Mouse (Mus musculus) right cerebral cortex, adult 18-20 months (tissue): ENCODE measurements at regions not wholly inside any gene's neighbourhood (a gene's known extent, or its start where the extent isn't known, plus 50 kb on each side); places are given as distances from the start of the nearest gene placed in this dataset.

Experiments
- DNase-seq: peaks from one replicate; pipeline ENCODE4 v3.0.0; 2022; ENCODE audit warnings: mixed read lengths

- no peak for DNase-seq
Measured at GRCm38 (mm10) chr1:52397460-52397859, 103.0 kb downstream of the Nab1 start.

- DNase-seq = no peak
Measured at GRCm38 (mm10) chr1:52392933-52393332, 107.5 kb downstream of the Nab1 start.

GRCm38 (mm10) chr1:52388836-52389235, 111.6 kb downstream of the Nab1 start:
- no peak for DNase-seq

DNA sequence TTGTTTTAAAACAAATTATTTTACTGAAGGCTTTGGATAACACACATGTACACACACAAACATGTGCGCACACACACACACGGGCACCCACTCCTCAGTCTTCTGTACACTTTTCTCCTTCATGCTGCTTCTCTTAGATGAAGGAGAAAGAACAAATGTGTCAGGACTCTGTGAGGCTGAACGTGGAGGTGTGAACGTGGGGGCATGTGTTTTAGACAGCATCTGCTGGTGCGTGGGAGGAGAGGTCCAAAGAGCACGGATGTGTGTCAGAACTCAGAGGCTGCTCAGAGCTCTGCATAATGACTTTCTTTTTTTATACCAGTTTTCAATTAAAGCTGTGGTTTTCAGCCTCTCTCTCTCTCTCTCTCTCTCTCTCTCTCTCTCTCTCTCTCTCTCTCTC, 112.4 kb downstream of the Nab1 start:
- DNase-seq = peak; percentile 71

- no peak for DNase-seq
Measured at GRCm38 (mm10) chr1:52387062-52387461, 113.4 kb downstream of the Nab1 start.

GRCm38 (mm10) chr1:52375320-52375719, 125.2 kb downstream of the Nab1 start:
- no peak for DNase-seq

GRCm38 (mm10) chr1:52374666-52375065, 125.8 kb downstream of the Nab1 start:
- no peak for DNase-seq

DNA sequence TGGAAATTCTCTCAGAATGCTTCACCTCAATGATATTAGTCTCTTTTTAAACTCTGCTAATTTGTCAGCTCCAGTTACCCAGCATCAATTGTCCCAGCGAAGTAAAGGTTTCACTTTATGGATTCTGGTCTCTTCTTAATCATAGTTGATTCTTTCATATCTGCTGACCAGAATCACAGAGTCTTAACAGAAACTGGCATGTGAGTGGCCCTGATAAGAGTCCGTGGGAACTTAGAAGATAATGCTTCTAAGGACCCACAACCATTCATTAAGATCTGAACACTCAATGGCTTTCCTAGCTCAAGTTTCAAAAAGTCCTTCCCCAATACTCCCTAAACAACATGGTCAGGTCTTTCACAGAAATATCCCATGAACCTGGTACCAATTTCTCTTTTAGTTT, 126.7 kb downstream of the Nab1 start:
- DNase-seq = no peak

GRCm38 (mm10) chr1:52366386-52366785, 133.4 kb upstream of the Gls start:
- DNase-seq = no peak

DNA sequence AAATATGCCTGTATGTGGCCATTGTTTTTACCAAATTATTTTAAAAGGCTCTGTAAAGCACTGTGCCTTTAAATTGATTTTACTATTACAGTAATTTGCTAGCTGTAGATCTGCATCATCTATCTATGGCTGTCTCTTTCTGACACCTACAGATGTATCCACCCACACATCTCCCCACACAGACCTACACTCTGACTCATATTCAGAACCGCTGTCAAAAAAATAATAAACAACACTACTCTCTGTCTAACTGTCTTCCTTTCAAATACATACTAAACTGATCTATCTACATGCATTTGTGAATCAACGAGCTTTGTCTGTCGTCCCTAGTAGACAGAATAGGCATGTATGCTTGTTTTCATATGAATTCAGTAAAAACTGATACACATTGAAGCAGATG, 130.6 kb upstream of the Gls start:
- DNase-seq = no peak

- DNase-seq = no peak
Measured at GRCm38 (mm10) chr1:52362976-52363375, 129.9 kb upstream of the Gls start.

DNA sequence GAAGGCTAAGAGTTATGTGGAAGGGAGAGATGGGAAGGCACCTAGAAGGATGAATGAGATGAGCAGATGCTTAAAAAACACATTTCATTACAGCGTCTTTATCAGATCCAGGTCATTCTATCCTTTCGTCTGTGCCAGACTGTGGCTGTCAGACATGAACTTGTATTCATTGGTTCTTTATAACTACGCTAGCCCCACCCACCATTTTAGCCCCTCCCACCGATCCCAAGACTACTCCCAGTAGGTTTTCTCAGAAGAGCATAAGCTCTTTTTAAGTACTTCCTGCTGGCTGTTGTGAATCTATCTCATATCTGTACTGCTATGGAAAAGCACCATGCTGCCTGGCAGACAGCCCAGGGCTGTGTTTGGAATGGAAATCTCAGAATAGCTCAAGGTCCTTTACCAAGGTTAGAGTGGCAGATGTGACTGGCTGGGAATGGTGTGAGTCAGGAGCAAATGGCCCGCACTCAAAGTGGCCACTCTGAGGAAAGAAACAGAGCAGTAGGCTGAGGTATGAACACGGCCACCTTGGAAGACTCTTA, 121.1 kb upstream of the Gls start:
- DNase-seq = peak; percentile 59

DNA sequence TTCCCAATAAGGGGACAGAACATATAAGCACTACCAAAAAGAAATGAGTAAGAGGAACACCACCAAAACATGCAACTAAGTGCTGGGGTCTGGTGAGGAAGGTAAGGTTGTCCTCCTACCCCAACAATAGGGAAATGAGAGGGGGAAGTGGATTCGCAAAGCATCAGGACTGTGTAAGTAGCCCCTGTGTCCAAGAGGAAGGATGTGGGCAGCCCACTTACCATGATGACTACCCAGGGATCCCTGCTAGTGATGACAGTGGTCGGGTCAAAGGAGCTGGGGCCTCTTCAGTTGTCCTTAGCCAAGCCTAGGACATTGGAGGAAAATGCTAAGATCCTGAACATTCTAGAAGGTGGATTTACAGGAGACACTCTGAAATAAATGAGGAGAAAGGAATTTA, 109.1 kb upstream of the Gls start:
- DNase-seq = no peak

- DNase-seq = no peak
Measured at GRCm38 (mm10) chr1:52338704-52339103, 105.7 kb upstream of the Gls start.

DNA sequence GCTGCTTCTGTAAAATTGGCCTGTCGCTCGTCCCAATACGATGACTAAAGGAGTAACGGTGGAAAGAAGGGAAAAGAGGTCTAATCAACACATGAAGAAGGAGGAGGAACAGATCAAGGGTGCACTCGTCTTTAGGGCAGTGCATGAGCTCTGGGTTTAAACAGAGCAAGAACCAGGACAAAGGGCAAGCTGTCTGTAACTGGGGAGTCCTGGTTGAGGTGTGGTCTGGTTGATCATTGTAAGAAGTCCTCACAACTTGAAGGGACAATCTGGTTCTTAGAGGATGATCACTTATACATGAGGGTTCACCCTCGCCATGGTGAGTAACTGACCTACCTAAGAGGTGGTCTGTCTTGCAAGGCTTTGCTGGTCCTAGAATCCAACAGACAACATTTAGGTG, 105.2 kb upstream of the Gls start:
- no peak for DNase-seq

- no peak for DNase-seq
Measured at GRCm38 (mm10) chr1:52336696-52337095, 103.7 kb upstream of the Gls start.

GRCm38 (mm10) chr1:52332013-52332412, 99.0 kb upstream of the Gls start:
- DNase-seq = peak; percentile 3

- DNase-seq = peak; percentile 87
Measured at GRCm38 (mm10) chr1:52331442-52331841, 98.4 kb upstream of the Gls start.

GRCm38 (mm10) chr1:52330496-52330895, 97.5 kb upstream of the Gls start:
- no peak for DNase-seq

DNA sequence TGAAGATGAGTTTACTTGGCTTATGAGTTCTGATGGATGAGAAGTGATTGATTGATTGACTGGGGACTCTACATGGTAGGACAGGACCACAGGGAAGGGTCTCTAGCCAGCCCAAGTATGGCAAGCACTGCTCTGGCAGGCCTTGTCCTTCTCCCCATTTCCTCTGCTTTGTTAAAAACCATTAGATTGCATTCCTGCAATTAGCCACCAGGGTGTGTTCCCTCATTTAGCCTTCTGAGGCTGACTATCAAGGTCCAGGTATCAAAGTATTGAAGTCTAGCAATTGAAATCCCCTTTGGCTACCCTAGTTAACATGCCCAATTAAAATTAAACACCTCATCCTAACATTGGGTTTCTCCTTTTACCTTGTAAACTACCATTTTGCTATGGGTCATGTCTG, 95.5 kb upstream of the Gls start:
- DNase-seq = no peak

GRCm38 (mm10) chr1:52324356-52324755, 91.3 kb upstream of the Gls start:
- no peak for DNase-seq

GRCm38 (mm10) chr1:52312076-52312633, 79.1 kb upstream of the Gls start:
- no peak for DNase-seq

DNA sequence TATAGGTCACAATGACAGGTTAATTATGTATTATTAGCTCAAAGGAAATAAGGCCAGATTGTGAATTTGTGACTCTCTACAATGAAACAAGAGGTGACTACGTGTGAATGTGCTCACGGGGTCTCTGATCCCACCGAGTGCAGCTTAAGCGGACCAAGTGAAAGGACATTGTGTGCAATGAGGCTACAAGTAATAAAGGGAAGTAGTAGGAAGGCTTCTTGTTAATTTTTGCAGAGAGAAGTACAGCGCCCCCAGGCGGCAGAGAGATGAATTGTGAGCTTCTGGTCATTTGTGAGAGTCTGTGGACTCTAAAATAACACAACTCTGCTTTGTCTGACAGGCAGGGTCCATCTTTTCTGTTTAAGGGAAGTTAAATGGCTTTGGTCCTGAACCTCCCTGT, 73.9 kb upstream of the Gls start:
- DNase-seq = no peak

DNA sequence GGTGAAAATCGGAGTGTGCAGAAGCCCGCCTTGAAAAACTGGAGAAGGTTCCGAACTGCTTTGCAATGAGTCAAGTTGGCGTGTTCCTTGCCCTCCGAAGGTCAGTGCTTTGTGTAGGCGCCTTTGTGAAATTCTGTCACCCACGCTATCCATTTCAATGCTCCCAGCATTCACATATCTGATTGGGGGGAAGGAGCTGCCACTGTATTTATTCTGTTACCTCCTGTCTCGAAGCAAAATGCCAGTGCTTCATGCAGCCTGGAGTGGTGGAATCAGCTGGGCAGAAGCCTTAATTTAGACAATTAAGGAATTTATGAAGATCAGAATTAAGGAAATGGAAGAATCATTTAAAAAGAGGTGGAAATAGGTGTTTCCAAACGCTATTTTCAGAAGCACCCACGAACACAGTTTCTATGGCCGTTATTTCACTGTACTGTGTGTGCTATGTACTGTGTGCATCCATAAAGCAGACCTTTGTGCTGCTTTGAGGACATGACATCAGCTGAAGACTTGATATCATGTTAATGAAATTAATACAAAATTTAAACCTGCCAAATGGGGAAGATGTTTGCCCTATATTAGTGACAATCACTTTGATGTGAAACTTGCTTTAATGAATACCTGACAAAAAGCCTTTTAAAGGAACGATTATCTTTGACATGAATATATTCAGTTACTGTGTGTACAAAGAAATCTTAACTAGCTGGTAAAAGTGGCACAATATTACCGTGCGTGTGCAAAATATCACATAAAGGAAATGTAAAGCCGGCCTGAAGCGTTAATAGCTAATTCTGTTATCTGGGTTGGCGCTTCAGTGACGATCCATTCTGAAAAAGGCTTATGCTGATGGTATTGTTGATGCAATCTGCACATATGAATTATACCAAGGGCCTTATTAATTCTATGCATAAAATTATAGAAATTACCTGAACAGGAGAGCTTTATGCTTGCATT, 72.9 kb upstream of the Gls start:
- DNase-seq = no peak
